Mouse (Mus musculus) CH12.LX (cell line): ENCODE data around the gene Riox2. TPM values are rescaled to one million over a fixed set of nuclear protein-coding genes. Genes with fewer than 3 reads are reported as not detected.

Experiments used
- DNase-seq: peaks from one replicate; pipeline ENCODE4 v3.0.0-alpha.2; 2013; ENCODE audit errors: extremely low read depth
- H3K27ac ChIP-seq: 2 replicates; pipeline ENCODE4 v1.5.1; 2012; ENCODE audit warnings: low read depth, mild to moderate bottlenecking, control low read depth, moderate library complexity; ENCODE audit not compliant: insufficient read depth
- H3K27me3 ChIP-seq: replicated peaks from 2 replicates; pipeline ENCODE3; 2012; ENCODE audit warnings: inconsistent platforms
- H3K36me3 ChIP-seq, 2 experiments: replicated peaks in 1 of 2; 2 replicates each; pipeline versions ENCODE3 to v1.6.1; 2012; ENCODE audit warnings: inconsistent platforms in 1 of 2, low read length in 1 of 2, mild to moderate bottlenecking in 1 of 2, mixed read lengths in 1 of 2, moderate library complexity in 1 of 2; ENCODE audit not compliant: control insufficient read depth in 1 of 2, insufficient read depth in 1 of 2
- H3K4me1 ChIP-seq, 2 experiments: 2 replicates each; pipeline ENCODE4 v1.6.1; 2012; ENCODE audit warnings: inconsistent platforms in 1 of 2, moderate library complexity in 1 of 2; ENCODE audit not compliant: insufficient read depth in 2 of 2, control insufficient read depth in 1 of 2
- H3K4me2 ChIP-seq: 2 replicates; pipeline ENCODE4 v1.6.1; 2012; ENCODE audit warnings: low read depth, mild to moderate bottlenecking, control low read depth; ENCODE audit not compliant: poor library complexity, insufficient read depth, severe bottlenecking
- H3K4me3 ChIP-seq, 3 experiments: fragments of 150-350 bp in 1 of 3; sonication (generic) in 1 of 3; replicated peaks in 1 of 3; 2 replicates each; pipeline versions ENCODE3 to v1.5.1; 2011 to 2012; ENCODE audit warnings: low read depth in 2 of 3, low read length in 2 of 3, mild to moderate bottlenecking in 2 of 3, moderate library complexity in 2 of 3, control low read depth in 1 of 3, improper control_type of control experiment in 1 of 3, inconsistent platforms in 1 of 3, mixed read lengths in 1 of 3; ENCODE audit not compliant: poor library complexity in 1 of 3
- H3K79me2 ChIP-seq: replicated peaks from 2 replicates; pipeline ENCODE4 v1.6.1; 2012; ENCODE audit warnings: mild to moderate bottlenecking, moderate library complexity; ENCODE audit not compliant: control insufficient read depth, poor library complexity, insufficient read depth, severe bottlenecking; ENCODE audit errors: extremely low read depth
- H3K9ac ChIP-seq: 2 replicates; pipeline ENCODE4 v1.6.1; 2012; ENCODE audit warnings: low read depth, mild to moderate bottlenecking, control low read depth, moderate library complexity; ENCODE audit not compliant: insufficient read depth
- H3K9me3 ChIP-seq: replicated peaks from 2 replicates; pipeline ENCODE3; 2012; ENCODE audit warnings: low read length, inconsistent platforms, mixed read lengths
- BHLHE40 ChIP-seq: IDR thresholded peaks from 2 replicates; pipeline ENCODE4 v1.6.1; 2011; ENCODE audit warnings: mild to moderate bottlenecking, low read depth, low read length, improper control_type of control experiment
- CHD2 ChIP-seq: IDR thresholded peaks from 2 replicates; pipeline ENCODE4 v1.6.1; 2011; ENCODE audit warnings: low read length, improper control_type of control experiment
- ELF1 ChIP-seq: IDR thresholded peaks from 2 replicates; pipeline ENCODE4 v1.6.1; 2014; ENCODE audit warnings: low read depth, mild to moderate bottlenecking, inconsistent platforms, low read length, improper control_type of control experiment
- EP300 ChIP-seq: IDR thresholded peaks from 2 replicates; pipeline ENCODE4 v1.6.1; 2011; ENCODE audit warnings: low read length, improper control_type of control experiment
- ETS1 ChIP-seq: conservative IDR thresholded peaks from 2 replicates; pipeline ENCODE4 v1.6.1; 2012; ENCODE audit warnings: low read depth, mild to moderate bottlenecking, inconsistent platforms, low read length, improper control_type of control experiment, moderate library complexity
- GABPA ChIP-seq: IDR thresholded peaks from 2 replicates; pipeline ENCODE4 v1.6.1; 2012; ENCODE audit warnings: low read depth, low read length, improper control_type of control experiment, inconsistent platforms; ENCODE audit not compliant: insufficient replicate concordance
- HCFC1 ChIP-seq: IDR thresholded peaks from 2 replicates; pipeline ENCODE4 v1.6.1; 2012; ENCODE audit warnings: low read depth, mild to moderate bottlenecking, inconsistent platforms, low read length, improper control_type of control experiment
- JUN ChIP-seq: IDR thresholded peaks from 2 replicates; pipeline ENCODE4 v1.6.1; 2011; ENCODE audit warnings: low read depth, mild to moderate bottlenecking, low read length, improper control_type of control experiment, moderate library complexity; ENCODE audit not compliant: insufficient read depth
- MAFK ChIP-seq: IDR thresholded peaks from 2 replicates; pipeline ENCODE4 v1.6.1; 2011; ENCODE audit warnings: low read length, improper control_type of control experiment; ENCODE audit not compliant: insufficient replicate concordance
- MAZ ChIP-seq: IDR thresholded peaks from 2 replicates; pipeline ENCODE4 v1.6.1; 2012; ENCODE audit warnings: low read depth, mild to moderate bottlenecking, inconsistent platforms, low read length, improper control_type of control experiment, moderate library complexity
- MYC ChIP-seq: IDR thresholded peaks from 2 replicates; pipeline ENCODE4 v1.6.1; 2011; ENCODE audit warnings: low read depth, mild to moderate bottlenecking, improper control_type of control experiment, low read length
- NELFE ChIP-seq: IDR thresholded peaks from 2 replicates; pipeline ENCODE4 v1.6.1; 2011; ENCODE audit warnings: low read depth, low read length, improper control_type of control experiment
- NRF1 ChIP-seq: IDR thresholded peaks from 2 replicates; pipeline ENCODE4 v1.6.1; 2014; ENCODE audit warnings: low read depth, mild to moderate bottlenecking, inconsistent platforms, low read length, improper control_type of control experiment, moderate library complexity
- PAX5 ChIP-seq: IDR thresholded peaks from 2 replicates; pipeline ENCODE4 v1.6.1; 2012; ENCODE audit warnings: low read length, inconsistent platforms, mixed read lengths
- POLR2A ChIP-seq: IDR thresholded peaks from 2 replicates; pipeline ENCODE4 v1.6.1; 2011; ENCODE audit warnings: low read depth, mild to moderate bottlenecking, improper control_type of control experiment, low read length
- POLR2AphosphoS2 ChIP-seq: IDR thresholded peaks from 2 replicates; pipeline ENCODE4 v1.6.1; 2011; ENCODE audit warnings: low read depth, low read length, improper control_type of control experiment
- RAD21 ChIP-seq: IDR thresholded peaks from 2 replicates; pipeline ENCODE4 v1.6.1; 2011; ENCODE audit warnings: low read depth, mild to moderate bottlenecking, low read length, improper control_type of control experiment, moderate library complexity
- SIN3A ChIP-seq: IDR thresholded peaks from 2 replicates; pipeline ENCODE4 v1.6.1; 2012; ENCODE audit warnings: low read length, improper control_type of control experiment, inconsistent platforms
- SMC3 ChIP-seq: IDR thresholded peaks from 2 replicates; pipeline ENCODE4 v1.6.1; 2011; ENCODE audit warnings: low read depth, low read length, improper control_type of control experiment
- TBP ChIP-seq: conservative IDR thresholded peaks from 2 replicates; pipeline ENCODE4 v1.6.1; 2011; ENCODE audit warnings: low read depth, low read length, improper control_type of control experiment
- TCF12 ChIP-seq: IDR thresholded peaks from 2 replicates; pipeline ENCODE4 v1.6.1; 2014; ENCODE audit warnings: low read depth, mild to moderate bottlenecking, inconsistent platforms, low read length, improper control_type of control experiment
- USF1 ChIP-seq: IDR thresholded peaks from 2 replicates; pipeline ENCODE4 v1.6.1; 2014; ENCODE audit warnings: low read depth, mild to moderate bottlenecking, inconsistent platforms, low read length, improper control_type of control experiment
- USF2 ChIP-seq: conservative IDR thresholded peaks from 2 replicates; pipeline ENCODE4 v1.6.1; 2011; ENCODE audit warnings: low read depth, low read length, improper control_type of control experiment
- ZC3H11A ChIP-seq: IDR thresholded peaks from 2 replicates; pipeline ENCODE4 v1.6.1; 2012; ENCODE audit warnings: low read depth, mild to moderate bottlenecking, inconsistent platforms, low read length, improper control_type of control experiment
- ZKSCAN1 ChIP-seq: IDR thresholded peaks from 2 replicates; pipeline ENCODE4 v1.6.1; 2012; ENCODE audit warnings: low read depth, inconsistent platforms, low read length, improper control_type of control experiment, borderline replicate concordance
- ZMIZ1 ChIP-seq: IDR thresholded peaks from 2 replicates; pipeline ENCODE4 v1.6.1; 2012; ENCODE audit warnings: low read depth, mild to moderate bottlenecking, inconsistent platforms, low read length, improper control_type of control experiment
- dilution Hi-C: fragments of 300-500 bp; cut with MboI; formaldehyde crosslinking; loops from 2 replicates; pipeline ENCODE4 v1.14.3; 2020; ENCODE audit warnings: low sequenced_read_pairs; ENCODE audit not compliant: extremely low pct_unique_long_range_greater_than_20kb, extremely low pct_ligation_motif_present
- in situ Hi-C: fragments of 300-500 bp; cut with MboI; formaldehyde crosslinking; loops from 3 replicates; pipeline ENCODE4 v1.14.3; 2019; ENCODE audit warnings: low sequenced_read_pairs, low pct_ligation_motif_present, low pct_unique_long_range_greater_than_20kb, mixed read lengths
- polyA plus RNA-seq: library from polyadenylated mRNA; unstranded; fragments of >175 nt; gene quantifications from 2 replicates; pipeline ENCODE4 v1.2.1, GENCODE M21; 2012; ENCODE audit warnings: low read depth; ENCODE audit not compliant: insufficient read length
- total RNA-seq, 2 experiments: library from RNA; depleted of rRNA; stranded (reverse); fragments of 300-350 nt in 1 of 2; fragments of >200 nt in 1 of 2; gene quantifications; 2 replicates each; pipeline ENCODE4 v1.2.3; 2012 to 2014

The Riox2 gene
- total and polyA plus RNA-seq, 3 experiments: 47.3 to 90.7 (median 53.6) TPM

- dilution Hi-C loops: no loop called here
Observed at GRCm38 (mm10) chr16:59531243-59531642, 59.7 kb downstream of the Riox2 start.

DNA sequence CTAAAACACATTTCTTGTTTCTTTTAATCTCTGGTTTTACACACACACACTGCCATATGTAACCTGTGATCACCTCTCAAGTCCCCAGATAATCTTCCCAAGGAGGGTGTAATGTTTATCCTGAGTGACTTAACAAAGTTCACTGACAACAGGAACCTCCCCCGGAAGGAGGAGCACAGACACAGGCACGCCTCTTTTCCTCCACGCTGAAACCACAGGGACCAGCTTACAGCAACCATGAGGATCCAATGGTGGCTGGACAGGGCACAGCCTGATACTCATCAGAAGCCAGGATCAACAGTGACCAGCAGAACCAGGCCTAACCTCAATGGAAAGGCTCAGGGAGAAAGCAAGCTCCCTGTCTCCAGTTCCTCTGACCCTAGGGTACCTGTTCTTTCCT lies 61.0 kb downstream of the Riox2 start:
- in situ Hi-C loops: loop anchor here (10.0 kb wide), 1 partner anchor 82 kb away; no protein-coding TSS in a partner anchor
- no peak for TF ChIP-seq ZC3H11A
- no peak for TF ChIP-seq ELF1
- TF ChIP-seq JUN: no peak
- no peak for TF ChIP-seq GABPA
- no peak for TF ChIP-seq TBP
- no peak for TF ChIP-seq EP300
- TF ChIP-seq SMC3: no peak
- TF ChIP-seq USF2: no peak

More at GRCm38 (mm10) chr16:59531243-59531642, 59.7 kb downstream of the Riox2 start:
- DNase-seq: no peak
- H3K27me3 ChIP-seq: no peaks in the 10 kb centered on the region
- H3K27ac ChIP-seq: no peak overlapping the region
- H3K4me1 ChIP-seq: peaks cover 9 to 33% of the 10 kb centered on the region in 2 experiments
- H3K9ac ChIP-seq: no peak overlapping the region
- in situ Hi-C loops: loop anchor here (10.0 kb wide), 1 partner anchor 84 kb away; no protein-coding TSS in a partner anchor
- H3K4me3 ChIP-seq: no peak overlapping the region
- no peaks in the 10 kb centered on the region for H3K9me3 ChIP-seq
- no peaks in the 10 kb centered on the region for H3K36me3 ChIP-seq
- TF ChIP-seq MYC (no peak), MAFK (no peak), SMC3 (no peak), MAZ (no peak), NRF1 (no peak), NELFE (no peak), SIN3A (no peak), TBP (no peak), ETS1 (no peak), POLR2A (no peak), BHLHE40 (no peak), CHD2 (no peak), TCF12 (no peak), ZMIZ1 (no peak), USF1 (no peak), POLR2AphosphoS2 (no peak), RAD21 (no peak), HCFC1 (no peak), PAX5 (no peak), ZKSCAN1 (no peak)
- TF ChIP-seq, all 38 proteins: peak for 0
- no peaks in the 10 kb centered on the region for H3K79me2 ChIP-seq
- H3K4me2 ChIP-seq: no peak overlapping the region

More for the DNA sequence above, 61.0 kb downstream of the Riox2 start:
- no peak overlapping the region for H3K27ac ChIP-seq
- H3K9ac ChIP-seq: no peak overlapping the region
- dilution Hi-C loops: no loop called here
- no peaks in the 10 kb centered on the region for H3K79me2 ChIP-seq
- no peak overlapping the region for H3K4me2 ChIP-seq
- no peaks in the 10 kb centered on the region for H3K9me3 ChIP-seq
- DNase-seq: no peak
- H3K36me3 ChIP-seq: no peaks in the 10 kb centered on the region
- H3K4me3 ChIP-seq: no peak overlapping the region
- H3K4me1 ChIP-seq: peaks cover 9 to 32% of the 10 kb centered on the region in 2 experiments
- no peaks in the 10 kb centered on the region for H3K27me3 ChIP-seq
